ENCODE assay signal across 9 mouse cellular contexts in the genomic region with DNA sequence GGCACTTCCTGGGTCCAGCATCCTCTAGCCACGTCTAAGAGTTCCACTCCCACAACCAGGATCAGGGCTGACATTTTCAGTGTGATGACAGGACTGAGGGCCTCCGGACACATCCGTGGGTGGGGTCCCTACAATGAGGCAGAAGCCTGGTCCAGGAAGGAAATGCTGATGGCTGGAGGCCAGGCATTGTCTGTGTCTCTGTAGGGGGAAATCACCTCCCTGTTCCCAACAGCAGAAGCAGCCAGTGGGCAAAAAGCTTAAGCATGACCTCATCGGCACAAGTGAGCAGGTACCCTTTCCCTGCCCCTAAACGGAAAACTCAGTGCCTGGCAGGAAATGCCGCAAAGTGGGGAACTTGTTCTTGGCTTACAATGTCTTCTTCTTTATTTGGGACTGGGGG. TPM values are rescaled to one million over a fixed set of nuclear protein-coding genes. Genes with fewer than 3 reads are reported as not detected.
DNase-seq lines count a peak whose midpoint lies in the region; ATAC-seq and TF ChIP-seq lines count a peak whose summit lies in the region.
"Had no signal": no experiment of that assay in that cellular context is flagged by ENCODE, and none has a peak within 500 bp of the region (broad histone marks: within the 10 kb centered on the region; RNA-seq: fewer than 3 reads in every experiment).

No protein-coding gene starts in this region.

- WGBS in heart, postnatal 0 days: 31% methylated on average over 6 of the region's 6 CpGs
- 52% methylated on average over 6 of the region's 6 CpGs for WGBS in liver, embryonic 11.5 days

- peak; percentile 6 to 11 for DNase-seq in spleen, postnatal 36 days (ENCODE audit: low spot score in 2 of 2)
- DNase-seq in spleen, postnatal 4 days (ENCODE audit: low spot score in 2 of 2): no peak
- peak; percentile 73 for DNase-seq in heart, postnatal 0 days (ENCODE audit: low spot score)
- DNase-seq in liver, embryonic 11.5 days (ENCODE audit: low spot score): no peak
- DNase-seq in frontal cortex, adult 2 months (ENCODE audit: extremely low spot score in 1 of 2, low spot score in 1 of 2): no peak
- no peak for DNase-seq in layer of hippocampus, adult 9-11 months
- no peak for DNase-seq in thymus, postnatal 36 days
- DNase-seq in thymus, adult 18-20 months: no peak

- H3K27ac ChIP-seq in heart, postnatal 0 days (ENCODE audit: low read depth): peak overlapping the region; percentile 92
- no peak overlapping the region for H3K27ac ChIP-seq in liver, embryonic 11.5 days (ENCODE audit: low read depth, low read length)

- H3K9ac ChIP-seq in heart, postnatal 0 days (replicated peaks; ENCODE audit: low read depth, low read length): no peak overlapping the region
- no peak overlapping the region for H3K9ac ChIP-seq in liver, embryonic 11.5 days (ENCODE audit: low read depth, low read length)

- TF ChIP-seq EP300 in heart, postnatal 0 days (IDR thresholded peaks at IDR 0.05; ENCODE audit: low read depth): peak; percentile 93

- no peak for TF ChIP-seq CTCF in heart, postnatal 0 days (IDR thresholded peaks at IDR 0.05; ENCODE audit: low read depth)

- H3K4me3 ChIP-seq in heart, postnatal 0 days (ENCODE audit: low read depth, low read length): no peak overlapping the region
- H3K4me3 ChIP-seq in liver, embryonic 11.5 days (ENCODE audit: low read depth, low read length): no peak overlapping the region

- H3K4me1 ChIP-seq in heart, postnatal 0 days (ENCODE audit: control insufficient read depth, insufficient read depth): 0 out of 2 replicates have a peak, but pooled peaks cover 8% of the 10 kb centered on the region
- no peaks in the 10 kb centered on the region for H3K4me1 ChIP-seq in liver, embryonic 11.5 days (replicated peaks; ENCODE audit: control insufficient read depth, insufficient read depth, low read length)

- peaks cover 48% of the 10 kb centered on the region for H3K36me3 ChIP-seq in heart, postnatal 0 days (replicated peaks; ENCODE audit: control insufficient read depth, insufficient read depth, low read length)
- peaks cover 19% of the 10 kb centered on the region for H3K36me3 ChIP-seq in liver, embryonic 11.5 days (ENCODE audit: control insufficient read depth, insufficient read depth, low read length)

- no peaks in the 10 kb centered on the region for H3K27me3 ChIP-seq in heart, postnatal 0 days (ENCODE audit: control insufficient read depth, insufficient read depth, low read length)
- H3K27me3 ChIP-seq in liver, embryonic 11.5 days (replicated peaks; ENCODE audit: control insufficient read depth, insufficient read depth, low read length): no peaks in the 10 kb centered on the region

- peak; percentile 86 for ATAC-seq in heart, postnatal 0 days (ENCODE audit: insufficient read depth, low read depth)
- ATAC-seq in liver, embryonic 11.5 days (replicated peaks; ENCODE audit: low FRiP score): peak; percentile 53

- no peak overlapping the region for H3K4me2 ChIP-seq in heart, postnatal 0 days (ENCODE audit: low read depth, low read length)
- H3K4me2 ChIP-seq in liver, embryonic 11.5 days: no peak overlapping the region

- no peaks in the 10 kb centered on the region for H3K9me3 ChIP-seq in heart, postnatal 0 days (replicated peaks; ENCODE audit: control insufficient read depth, low read length)
- H3K9me3 ChIP-seq in liver, embryonic 11.5 days (ENCODE audit: control insufficient read depth, low read length): no peaks in the 10 kb centered on the region

RNA-seq across cellular contexts. Expression of a gene that starts 11.5 kb away (rescaled TPM):
- total RNA-seq in heart, postnatal 0 days (2014; rRNA removed; ENCODE audit: low replicate concordance): 26.6 and 40.4 TPM in 2 replicates
- 14.7 and 16.4 TPM in 2 replicates for polyA plus RNA-seq in heart, postnatal 0 days (2015; fragmentation: Nextera tagmentation; extraction: Ambion mirVana)
- polyA plus RNA-seq in liver, embryonic 11.5 days (2014; fragmentation: Nextera tagmentation; extraction: Ambion mirVana): 20.0 and 23.4 TPM in 2 replicates
- polyA plus RNA-seq in frontal cortex, adult 2 months (2012; rRNA removed): 36.1 and 40.4 TPM in 2 replicates

RNA-seq across cellular contexts. Expression of a gene that starts 37.2 kb away (rescaled TPM):
- total RNA-seq in heart, postnatal 0 days (2014; rRNA removed; ENCODE audit: low replicate concordance): not detected in 2 replicates
- 0.44 and 1.0 TPM in 2 replicates for polyA plus RNA-seq in heart, postnatal 0 days (2015; fragmentation: Nextera tagmentation; extraction: Ambion mirVana)
- polyA plus RNA-seq in liver, embryonic 11.5 days (2014; fragmentation: Nextera tagmentation; extraction: Ambion mirVana): 0.61 and 0.93 TPM in 2 replicates
- 0.58 and 0.63 TPM in 2 replicates for polyA plus RNA-seq in frontal cortex, adult 2 months (2012; rRNA removed)

RNA-seq across cellular contexts. Expression of a gene that starts 37.3 kb away (rescaled TPM):
- total RNA-seq in heart, postnatal 0 days (2014; rRNA removed; ENCODE audit: low replicate concordance): 63.8 and 68.9 TPM in 2 replicates
- polyA plus RNA-seq in heart, postnatal 0 days (2015; fragmentation: Nextera tagmentation; extraction: Ambion mirVana): 31.1 and 34.0 TPM in 2 replicates
- 55.0 and 56.7 TPM in 2 replicates for polyA plus RNA-seq in liver, embryonic 11.5 days (2014; fragmentation: Nextera tagmentation; extraction: Ambion mirVana)
- polyA plus RNA-seq in frontal cortex, adult 2 months (2012; rRNA removed): 86.4 and 88.4 TPM in 2 replicates

RNA-seq across cellular contexts. Expression of a gene that starts 44.0 kb away (rescaled TPM):
- total RNA-seq in heart, postnatal 0 days (2014; rRNA removed; ENCODE audit: low replicate concordance): not detected in 2 replicates
- 0.14 TPM in 1 of 2 replicates, not detected in the other for polyA plus RNA-seq in heart, postnatal 0 days (2015; fragmentation: Nextera tagmentation; extraction: Ambion mirVana)
- not detected in 2 replicates for polyA plus RNA-seq in liver, embryonic 11.5 days (2014; fragmentation: Nextera tagmentation; extraction: Ambion mirVana)
- not detected in 2 replicates for polyA plus RNA-seq in frontal cortex, adult 2 months (2012; rRNA removed)
- total RNA-seq: hematopoietic stem cell, adult 5-6 weeks had no signal

Comparison
In these comparisons a context has a peak if more than half of its experiments do, and no peak if none do; other contexts are left out.
1. DNase-seq: peak in spleen, postnatal 36 days (2 of 2) and heart, postnatal 0 days (single experiment); none in spleen, postnatal 4 days (0 of 2), liver, embryonic 11.5 days (single experiment), frontal cortex, adult 2 months (0 of 2), layer of hippocampus, adult 9-11 months (single experiment), thymus, postnatal 36 days (0 of 2) and thymus, adult 18-20 months (0 of 2).